Mouse (Mus musculus): ENCODE data around the gene Kif3c. TPM values are rescaled to one million over a fixed set of nuclear protein-coding genes. Genes with fewer than 3 reads are reported as not detected.

Kif3c gene
- 3.5 and 4.8 TPM in 2 replicates for polyA plus RNA-seq (2014; fragmentation: Nextera tagmentation; extraction: Ambion mirVana)

DNA sequence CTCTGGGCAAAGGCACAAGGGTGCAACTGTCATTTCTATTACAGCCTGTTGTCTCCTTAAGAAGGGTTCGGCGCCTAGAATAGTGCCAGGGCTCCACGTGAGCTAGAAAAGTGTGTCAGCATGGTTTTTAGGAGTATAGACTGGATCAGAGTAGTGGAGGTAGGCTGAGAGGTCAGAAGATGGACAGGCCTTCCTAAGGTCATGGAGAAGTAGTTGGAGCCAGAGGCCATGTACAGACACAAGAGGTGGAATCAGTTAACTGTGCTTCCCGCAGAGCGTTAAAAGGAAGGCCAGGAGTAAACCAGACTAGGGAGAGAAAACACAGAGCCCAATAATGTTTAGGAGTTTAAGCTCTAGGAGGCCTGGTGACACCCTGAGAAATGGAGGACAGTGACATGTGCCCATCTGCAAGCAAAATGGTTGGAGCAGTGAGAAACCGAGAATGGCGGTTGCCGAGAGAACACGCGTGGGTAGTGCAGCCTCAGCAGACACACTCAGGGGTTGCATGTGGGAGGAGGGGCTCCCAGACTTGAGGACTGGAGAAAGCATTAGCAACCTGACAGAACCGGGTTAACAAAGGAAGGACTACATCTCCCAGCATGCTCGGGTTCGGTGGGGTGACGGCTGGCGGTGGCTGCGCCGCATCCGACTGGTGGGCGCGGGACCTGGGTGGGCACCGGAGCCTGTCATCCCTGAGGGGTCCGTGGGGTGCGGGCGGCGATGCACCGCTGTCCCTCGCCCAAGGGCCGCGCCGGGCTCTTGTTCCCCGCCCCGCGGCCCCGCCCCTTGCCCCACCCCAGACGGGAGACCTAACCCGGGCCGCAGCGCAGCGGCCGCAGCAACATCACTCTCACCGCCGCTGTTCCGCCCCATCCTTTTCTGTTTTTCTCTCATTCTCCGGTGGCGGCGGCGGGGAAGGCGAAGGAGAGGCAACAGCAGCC lies at the start of gene Kif3c:
Kif3c (plus strand) TSS at position 625 of the 941 bp plus-strand sequence.
- peaks cover 11% of the 10 kb centered on the region for H3K27me3 ChIP-seq (replicated peaks; ENCODE audit: control insufficient read depth, insufficient read depth, low read length)
- WGBS, result 9% methylated on average over 47 of the region's 48 CpGs
- no peak within 1 kb of the TSS; the same call in 1 of the 2 replicates for H3K27ac ChIP-seq (ENCODE audit: low read depth, low read length)
- peak within 1 kb of the TSS; percentile 75 for H3K4me2 ChIP-seq
- peak within 1 kb of the TSS; percentile 59 for H3K9ac ChIP-seq (ENCODE audit: low read depth, low read length)
- ATAC-seq (replicated peaks; ENCODE audit: low FRiP score) (peak; percentile 81), DNase-seq (ENCODE audit: low spot score) (peak; percentile 78)
- no peaks in the 10 kb centered on the region for H3K36me3 ChIP-seq (ENCODE audit: control insufficient read depth, insufficient read depth, low read length)
- peak within 1 kb of the TSS; percentile 63 for H3K4me3 ChIP-seq (ENCODE audit: low read depth, low read length)
- no peaks in the 10 kb centered on the region for H3K9me3 ChIP-seq (ENCODE audit: control insufficient read depth, low read length)
- peaks cover 5% of the 10 kb centered on the region for H3K4me1 ChIP-seq (replicated peaks; ENCODE audit: control insufficient read depth, insufficient read depth, low read length)

- Histone ChIP-seq H3K4me3 (ENCODE audit: low read depth, low read length) (no peak overlapping the region), H3K27me3 (replicated peaks; ENCODE audit: control insufficient read depth, insufficient read depth, low read length) (no peaks in the 10 kb centered on the region), H3K4me1 (replicated peaks; ENCODE audit: control insufficient read depth, insufficient read depth, low read length) (no peaks in the 10 kb centered on the region), H3K27ac (ENCODE audit: low read depth, low read length) (no peak overlapping the region), H3K4me2 (no peak overlapping the region), H3K36me3 (ENCODE audit: control insufficient read depth, insufficient read depth, low read length) (no peaks in the 10 kb centered on the region), H3K9ac (ENCODE audit: low read depth, low read length) (no peak overlapping the region), H3K9me3 (ENCODE audit: control insufficient read depth, low read length) (no peaks in the 10 kb centered on the region)
- 56% methylated on average over 2 of the region's 2 CpGs for WGBS
- ATAC-seq (replicated peaks; ENCODE audit: low FRiP score), result no peak
- DNase-seq (ENCODE audit: low spot score), result no peak
These were observed 48.8 kb upstream of the Kif3c start for GRCm38 (mm10) chr12:3316083-3316482.

DNA sequence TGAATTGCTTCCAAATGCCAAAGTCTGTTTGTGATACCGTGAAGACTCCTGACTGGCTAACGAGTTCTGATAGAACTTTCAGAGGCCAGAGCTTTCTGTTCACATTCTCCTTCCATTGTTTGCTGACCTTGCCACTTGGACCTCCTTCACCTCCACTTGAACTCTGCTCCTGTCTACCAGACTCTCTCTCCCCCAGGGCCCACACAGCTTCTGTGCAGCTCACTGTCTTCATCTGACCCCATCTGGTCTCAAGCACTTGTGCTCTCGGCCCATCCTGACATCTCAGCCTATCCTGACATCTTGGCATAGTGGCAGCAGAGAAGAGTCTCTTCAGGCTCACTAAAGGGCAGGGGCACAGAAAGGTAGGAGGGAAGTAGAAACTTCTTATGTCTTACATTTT lies 48.0 kb upstream of the Kif3c start:
- no peak overlapping the region for H3K9ac ChIP-seq (ENCODE audit: low read depth, low read length)
- H3K9me3 ChIP-seq (ENCODE audit: control insufficient read depth, low read length), result no peaks in the 10 kb centered on the region
- H3K4me1 ChIP-seq (replicated peaks; ENCODE audit: control insufficient read depth, insufficient read depth, low read length), result no peaks in the 10 kb centered on the region
- WGBS, result 78% methylated on average over 3 of the region's 3 CpGs
- no peak overlapping the region for H3K4me3 ChIP-seq (ENCODE audit: low read depth, low read length)
- no peak overlapping the region for H3K27ac ChIP-seq (ENCODE audit: low read depth, low read length)
- no peak overlapping the region for H3K4me2 ChIP-seq
- ATAC-seq (replicated peaks; ENCODE audit: low FRiP score) (no peak), DNase-seq (ENCODE audit: low spot score) (no peak)
- H3K36me3 ChIP-seq (ENCODE audit: control insufficient read depth, insufficient read depth, low read length), result no peaks in the 10 kb centered on the region
- H3K27me3 ChIP-seq (replicated peaks; ENCODE audit: control insufficient read depth, insufficient read depth, low read length), result no peaks in the 10 kb centered on the region

- H3K27ac ChIP-seq (ENCODE audit: low read depth, low read length), result no peak overlapping the region
- H3K4me3 ChIP-seq (ENCODE audit: low read depth, low read length), result no peak overlapping the region
- DNase-seq (ENCODE audit: low spot score), result no peak
- no peak overlapping the region for H3K4me2 ChIP-seq
- no peaks in the 10 kb centered on the region for H3K27me3 ChIP-seq (replicated peaks; ENCODE audit: control insufficient read depth, insufficient read depth, low read length)
- no peak overlapping the region for H3K9ac ChIP-seq (ENCODE audit: low read depth, low read length)
- no peaks in the 10 kb centered on the region for H3K36me3 ChIP-seq (ENCODE audit: control insufficient read depth, insufficient read depth, low read length)
- WGBS, result 71% methylated on average over 4 of the region's 4 CpGs
- no peaks in the 10 kb centered on the region for H3K9me3 ChIP-seq (ENCODE audit: control insufficient read depth, low read length)
- no peaks in the 10 kb centered on the region for H3K4me1 ChIP-seq (replicated peaks; ENCODE audit: control insufficient read depth, insufficient read depth, low read length)
- ATAC-seq (replicated peaks; ENCODE audit: low FRiP score), result no peak
These were observed 45.6 kb upstream of the Kif3c start for GRCm38 (mm10) chr12:3319377-3319776.

- Histone ChIP-seq H3K27me3 (replicated peaks; ENCODE audit: control insufficient read depth, insufficient read depth, low read length) (no peaks in the 10 kb centered on the region), H3K9ac (ENCODE audit: low read depth, low read length) (no peak overlapping the region), H3K27ac (ENCODE audit: low read depth, low read length) (no peak overlapping the region), H3K4me2 (no peak overlapping the region), H3K36me3 (ENCODE audit: control insufficient read depth, insufficient read depth, low read length) (no peaks in the 10 kb centered on the region), H3K4me1 (replicated peaks; ENCODE audit: control insufficient read depth, insufficient read depth, low read length) (no peaks in the 10 kb centered on the region), H3K4me3 (ENCODE audit: low read depth, low read length) (no peak overlapping the region), H3K9me3 (ENCODE audit: control insufficient read depth, low read length) (no peaks in the 10 kb centered on the region)
- DNase-seq (ENCODE audit: low spot score), result no peak
- 72% methylated on average over 6 of the region's 6 CpGs for WGBS
- no peak for ATAC-seq (replicated peaks; ENCODE audit: low FRiP score)
These were observed 41.7 kb upstream of the Kif3c start for GRCm38 (mm10) chr12:3323241-3323640.

DNA sequence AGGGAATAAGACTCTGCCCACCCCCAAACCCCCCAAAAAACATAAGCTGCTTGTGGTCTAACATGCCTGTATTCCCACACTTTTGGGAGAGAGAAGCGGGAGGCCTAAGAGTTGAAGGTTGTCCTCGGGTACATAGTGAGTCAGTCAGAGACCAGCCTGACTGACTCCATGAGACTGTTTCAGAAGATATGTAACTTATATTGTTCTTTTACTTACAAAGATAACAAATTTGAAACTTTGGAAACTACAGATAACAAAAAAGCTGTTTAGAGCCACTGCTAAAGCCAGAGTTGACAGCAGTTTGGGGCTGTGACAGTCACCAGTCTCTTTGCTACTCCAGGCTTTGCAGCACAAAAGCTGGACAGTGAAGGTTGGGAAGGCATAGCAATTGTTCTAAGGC lies 39.7 kb upstream of the Kif3c start:
- no peaks in the 10 kb centered on the region for H3K36me3 ChIP-seq (ENCODE audit: control insufficient read depth, insufficient read depth, low read length)
- no peak overlapping the region for H3K27ac ChIP-seq (ENCODE audit: low read depth, low read length)
- H3K4me3 ChIP-seq (ENCODE audit: low read depth, low read length), result no peak overlapping the region
- ATAC-seq (replicated peaks; ENCODE audit: low FRiP score) (no peak; the same call in 1 of the 2 replicates), DNase-seq (ENCODE audit: low spot score) (no peak)
- WGBS, result 62% methylated on average over 2 of the region's 2 CpGs
- no peaks in the 10 kb centered on the region for H3K27me3 ChIP-seq (replicated peaks; ENCODE audit: control insufficient read depth, insufficient read depth, low read length)
- no peak overlapping the region for H3K9ac ChIP-seq (ENCODE audit: low read depth, low read length)
- H3K9me3 ChIP-seq (ENCODE audit: control insufficient read depth, low read length), result no peaks in the 10 kb centered on the region
- no peaks in the 10 kb centered on the region for H3K4me1 ChIP-seq (replicated peaks; ENCODE audit: control insufficient read depth, insufficient read depth, low read length)
- H3K4me2 ChIP-seq, result no peak overlapping the region

- no peaks in the 10 kb centered on the region for H3K27me3 ChIP-seq (replicated peaks; ENCODE audit: control insufficient read depth, insufficient read depth, low read length)
- H3K9me3 ChIP-seq (ENCODE audit: control insufficient read depth, low read length), result no peaks in the 10 kb centered on the region
- H3K4me1 ChIP-seq (replicated peaks; ENCODE audit: control insufficient read depth, insufficient read depth, low read length), result no peaks in the 10 kb centered on the region
- H3K4me2 ChIP-seq, result no peak overlapping the region
- DNase-seq (ENCODE audit: low spot score) (no peak), ATAC-seq (replicated peaks; ENCODE audit: low FRiP score) (no peak)
- no peak overlapping the region for H3K9ac ChIP-seq (ENCODE audit: low read depth, low read length)
- H3K36me3 ChIP-seq (ENCODE audit: control insufficient read depth, insufficient read depth, low read length), result no peaks in the 10 kb centered on the region
- H3K4me3 ChIP-seq (ENCODE audit: low read depth, low read length), result no peak overlapping the region
- no peak overlapping the region for H3K27ac ChIP-seq (ENCODE audit: low read depth, low read length)
- 68% methylated on average over 4 of the region's 4 CpGs for WGBS
These were observed 35.3 kb upstream of the Kif3c start for GRCm38 (mm10) chr12:3329677-3330076.

- Histone ChIP-seq H3K9ac (ENCODE audit: low read depth, low read length) (no peak overlapping the region), H3K4me1 (replicated peaks; ENCODE audit: control insufficient read depth, insufficient read depth, low read length) (no peaks in the 10 kb centered on the region), H3K27ac (ENCODE audit: low read depth, low read length) (no peak overlapping the region), H3K36me3 (ENCODE audit: control insufficient read depth, insufficient read depth, low read length) (no peaks in the 10 kb centered on the region), H3K27me3 (replicated peaks; ENCODE audit: control insufficient read depth, insufficient read depth, low read length) (no peaks in the 10 kb centered on the region), H3K4me3 (ENCODE audit: low read depth, low read length) (no peak overlapping the region), H3K9me3 (ENCODE audit: control insufficient read depth, low read length) (no peaks in the 10 kb centered on the region), H3K4me2 (no peak overlapping the region)
- no peak for DNase-seq (ENCODE audit: low spot score)
- 62% methylated on average over 1 of the region's 1 CpGs for WGBS
- ATAC-seq (replicated peaks; ENCODE audit: low FRiP score), result no peak
These were observed 26.0 kb upstream of the Kif3c start for GRCm38 (mm10) chr12:3338931-3339330.

DNA sequence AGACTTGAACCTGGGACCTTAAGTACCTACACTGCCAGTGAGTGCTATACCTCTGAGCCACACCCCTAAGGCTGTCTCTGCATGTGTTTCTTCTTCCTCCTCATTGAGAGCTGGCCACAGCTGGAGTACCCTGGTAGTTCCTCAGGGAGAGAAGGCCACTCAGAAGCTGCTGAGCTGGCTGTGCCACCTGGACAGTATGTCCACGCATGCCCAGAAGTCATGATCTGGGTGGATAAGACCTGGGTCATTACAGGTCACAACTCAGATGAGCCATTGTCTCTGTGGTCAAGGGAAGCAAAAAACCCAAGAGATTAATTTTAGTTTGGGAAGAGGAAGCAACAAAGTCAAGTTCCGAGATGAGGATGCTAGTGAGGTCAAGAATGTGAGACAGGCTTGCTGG lies 20.8 kb upstream of the Kif3c start:
- no peak for ATAC-seq (replicated peaks; ENCODE audit: low FRiP score)
- H3K27me3 ChIP-seq (replicated peaks; ENCODE audit: control insufficient read depth, insufficient read depth, low read length), result no peaks in the 10 kb centered on the region
- H3K4me2 ChIP-seq, result no peak overlapping the region
- no peaks in the 10 kb centered on the region for H3K9me3 ChIP-seq (ENCODE audit: control insufficient read depth, low read length)
- WGBS, result 70% methylated on average over 2 of the region's 2 CpGs
- H3K4me1 ChIP-seq (replicated peaks; ENCODE audit: control insufficient read depth, insufficient read depth, low read length), result no peaks in the 10 kb centered on the region
- H3K9ac ChIP-seq (ENCODE audit: low read depth, low read length), result no peak overlapping the region
- no peak overlapping the region for H3K27ac ChIP-seq (ENCODE audit: low read depth, low read length)
- H3K36me3 ChIP-seq (ENCODE audit: control insufficient read depth, insufficient read depth, low read length), result no peaks in the 10 kb centered on the region
- DNase-seq (ENCODE audit: low spot score), result no peak
- H3K4me3 ChIP-seq (ENCODE audit: low read depth, low read length), result no peak overlapping the region
